Mouse (Mus musculus): Measurements from ENCODE around the gene Sox6.

- TF ChIP-seq CTCF (IDR thresholded peaks at IDR 0.05; ENCODE audit: low read depth, low read length) (no peak), POLR2A (IDR thresholded peaks at IDR 0.05; ENCODE audit: borderline replicate concordance, low read depth, low read length) (no peak)
These were observed 3.1 kb downstream of the Sox6 start for GRCm38 (mm10) chr7:116035504-116035903.
